Mouse (Mus musculus): ENCODE measurements around the gene Wnk2.
"Not testable (repeated sequence)": the region's sequence is repeated elsewhere in the genome, so short reads cannot be mapped to it uniquely, and the experiment has no call there.

Wnk2 gene

GRCm38 (mm10) chr13:49094667-49095066 lies 53.1 kb downstream of the Wnk2 start:
- DNase-seq (ENCODE audit: low spot score), result no peak

- no peak for DNase-seq (ENCODE audit: low spot score)
These were observed 54.3 kb downstream of the Wnk2 start for GRCm38 (mm10) chr13:49093471-49093891.

GRCm38 (mm10) chr13:49092596-49092995 lies 55.2 kb downstream of the Wnk2 start:
- DNase-seq (ENCODE audit: low spot score), result no peak

- no peak for DNase-seq (ENCODE audit: low spot score)
These were observed 57.6 kb downstream of the Wnk2 start for GRCm38 (mm10) chr13:49090176-49090575.

- DNase-seq (ENCODE audit: low spot score), result no peak
These were observed 58.9 kb downstream of the Wnk2 start for GRCm38 (mm10) chr13:49088874-49089273.

- no peak for DNase-seq (ENCODE audit: low spot score)
These were observed 60.4 kb downstream of the Wnk2 start for GRCm38 (mm10) chr13:49087420-49087819.

- no peak for DNase-seq (ENCODE audit: low spot score)
These were observed 61.4 kb downstream of the Wnk2 start for GRCm38 (mm10) chr13:49086431-49086830.

- DNase-seq (ENCODE audit: low spot score), result no peak
These were observed 62.6 kb downstream of the Wnk2 start for GRCm38 (mm10) chr13:49085211-49085610.

GRCm38 (mm10) chr13:49084781-49085180 lies 63.0 kb downstream of the Wnk2 start:
- no peak for DNase-seq (ENCODE audit: low spot score)

GRCm38 (mm10) chr13:49083941-49084340 lies 63.9 kb downstream of the Wnk2 start:
- no peak for DNase-seq (ENCODE audit: low spot score)

- DNase-seq (ENCODE audit: low spot score), result no peak
These were observed 65.5 kb downstream of the Wnk2 start for GRCm38 (mm10) chr13:49082151-49082879.

GRCm38 (mm10) chr13:49076196-49076595 lies 71.6 kb downstream of the Wnk2 start:
- DNase-seq (ENCODE audit: low spot score), result no peak

- no peak for DNase-seq (ENCODE audit: low spot score)
These were observed 72.4 kb downstream of the Wnk2 start for GRCm38 (mm10) chr13:49075377-49075776.

- no peak for DNase-seq (ENCODE audit: low spot score)
These were observed 74.5 kb downstream of the Wnk2 start for GRCm38 (mm10) chr13:49073295-49073694.

GRCm38 (mm10) chr13:49071861-49072260 lies 76.0 kb downstream of the Wnk2 start:
- no peak for DNase-seq (ENCODE audit: low spot score)

- no peak for DNase-seq (ENCODE audit: low spot score)
These were observed 77.8 kb downstream of the Wnk2 start for GRCm38 (mm10) chr13:49069979-49070378.

GRCm38 (mm10) chr13:49069393-49069792 lies 78.4 kb downstream of the Wnk2 start:
- no peak for DNase-seq (ENCODE audit: low spot score)

- DNase-seq (ENCODE audit: low spot score), result no peak
These were observed 83.6 kb downstream of the Wnk2 start for GRCm38 (mm10) chr13:49064257-49064656.

GRCm38 (mm10) chr13:49060456-49060855 lies 87.4 kb downstream of the Wnk2 start:
- no peak for DNase-seq (ENCODE audit: low spot score)

GRCm38 (mm10) chr13:49058528-49058927 lies 89.3 kb downstream of the Wnk2 start:
- DNase-seq (ENCODE audit: low spot score), result no peak

GRCm38 (mm10) chr13:49056304-49056703 lies 91.5 kb downstream of the Wnk2 start:
- no peak for DNase-seq (ENCODE audit: low spot score)

GRCm38 (mm10) chr13:49054753-49055152 lies 93.1 kb downstream of the Wnk2 start:
- DNase-seq (ENCODE audit: low spot score), result not testable (repeated sequence)

- DNase-seq (ENCODE audit: low spot score), result no peak
These were observed 94.5 kb downstream of the Wnk2 start for GRCm38 (mm10) chr13:49053333-49053732.

GRCm38 (mm10) chr13:49052512-49052911 lies 95.3 kb downstream of the Wnk2 start:
- DNase-seq (ENCODE audit: low spot score), result no peak
